Mouse (Mus musculus): ENCODE data around the gene Spef2.

DNA sequence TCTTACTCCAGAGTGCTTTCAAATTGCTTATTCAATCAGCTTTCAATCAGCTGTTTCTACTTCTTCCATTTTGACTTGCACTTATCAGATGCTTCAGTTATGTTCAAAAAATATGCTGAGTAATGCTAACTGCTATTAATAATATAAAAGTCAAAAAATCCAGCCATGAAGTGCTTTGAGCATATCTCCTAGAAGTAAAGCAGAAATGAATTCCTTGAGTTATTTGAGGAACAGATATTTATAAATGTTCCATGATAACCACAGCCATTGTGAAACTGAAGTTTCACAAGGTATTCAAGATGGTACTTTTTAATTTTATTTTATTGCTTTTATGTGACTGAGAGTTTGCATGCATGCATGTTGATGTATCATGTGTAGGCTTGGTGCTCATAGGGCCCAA is 18.4 kb upstream of the Spef2 start:
- no peak for TF ChIP-seq POLR2A (IDR thresholded peaks at IDR 0.05; ENCODE audit: insufficient read length, low read depth)
- no peak for TF ChIP-seq TCF12 (IDR thresholded peaks at IDR 0.05; ENCODE audit: insufficient read depth, poor library complexity, severe bottlenecking)
- TF ChIP-seq USF1 (IDR thresholded peaks at IDR 0.05; ENCODE audit: low read depth) = no peak

All from myocyte (in vitro differentiated cells).